Mouse (Mus musculus) MN1 (cell line): ENCODE results near the gene Slc25a47.

Experiments
- DNase-seq: peaks from one replicate; pipeline ENCODE4 v3.0.0-alpha.2; 2016; ENCODE audit warnings: low spot score

The Slc25a47 gene

GRCm38 (mm10) chr12:108865007-108865494 is 29.2 kb downstream of the Slc25a47 start:
- no peak for DNase-seq

- no peak for DNase-seq
Observed at GRCm38 (mm10) chr12:108869575-108869974, 33.7 kb downstream of the Slc25a47 start.

GRCm38 (mm10) chr12:108873122-108873521 is 37.3 kb downstream of the Slc25a47 start:
- DNase-seq, result no peak

GRCm38 (mm10) chr12:108879138-108879537 is 43.3 kb downstream of the Slc25a47 start:
- DNase-seq, result no peak

- no peak for DNase-seq
Observed at GRCm38 (mm10) chr12:108880606-108881005, 44.8 kb downstream of the Slc25a47 start.

GRCm38 (mm10) chr12:108881192-108881591 is 45.3 kb downstream of the Slc25a47 start:
- DNase-seq, result no peak

- no peak for DNase-seq
Observed at GRCm38 (mm10) chr12:108882776-108883175, 46.9 kb downstream of the Slc25a47 start.

GRCm38 (mm10) chr12:108885906-108886305 is 50.1 kb downstream of the Slc25a47 start:
- DNase-seq, result no peak

GRCm38 (mm10) chr12:108887077-108887476 is 51.2 kb downstream of the Slc25a47 start:
- no peak for DNase-seq

GRCm38 (mm10) chr12:108888632-108889031 is 52.8 kb downstream of the Slc25a47 start:
- no peak for DNase-seq

GRCm38 (mm10) chr12:108892989-108893714 is 57.3 kb downstream of the Slc25a47 start, which contains the start of gene Wdr25:
TSS of gene Wdr25 (plus strand) at chr12:108893631.
- DNase-seq, result peak; percentile 75

- DNase-seq, result peak; percentile 93
Observed at GRCm38 (mm10) chr12:108893715-108894431, 58.0 kb downstream of the Slc25a47 start, which contains the start of gene Wars. TSS of gene Wars (minus strand) at chr12:108894174.

- DNase-seq, result no peak
Observed at GRCm38 (mm10) chr12:108894432-108894816, 58.6 kb downstream of the Slc25a47 start.

- peak; percentile 45 for DNase-seq
Observed at GRCm38 (mm10) chr12:108896006-108896405, 60.2 kb downstream of the Slc25a47 start.

GRCm38 (mm10) chr12:108901346-108901745 is 65.5 kb downstream of the Slc25a47 start:
- DNase-seq, result no peak

- peak; percentile 73 for DNase-seq
Observed at GRCm38 (mm10) chr12:108902940-108903339, 67.1 kb downstream of the Slc25a47 start.

- DNase-seq, result peak; percentile 72
Observed at GRCm38 (mm10) chr12:108903600-108904275, 67.9 kb downstream of the Slc25a47 start.

- DNase-seq, result no peak
Observed at GRCm38 (mm10) chr12:108904276-108904653, 68.4 kb downstream of the Slc25a47 start.

- no peak for DNase-seq
Observed at GRCm38 (mm10) chr12:108905620-108906302, 69.9 kb downstream of the Slc25a47 start.

- DNase-seq, result no peak
Observed at GRCm38 (mm10) chr12:108906398-108906797, 70.6 kb downstream of the Slc25a47 start.
